Mouse (Mus musculus) cerebral cortex, adult 2 months (tissue): ENCODE data around the gene Lnpep.

Source experiments
- WGBS: fragments of 180-500 bp; shearing (Covaris S2); methylation state at CpG from one replicate; pipeline ENCODE4 v1.1.7; 2018; 5-methylcytosine and 5-hydroxymethylcytosine counted together

The Lnpep gene

DNA sequence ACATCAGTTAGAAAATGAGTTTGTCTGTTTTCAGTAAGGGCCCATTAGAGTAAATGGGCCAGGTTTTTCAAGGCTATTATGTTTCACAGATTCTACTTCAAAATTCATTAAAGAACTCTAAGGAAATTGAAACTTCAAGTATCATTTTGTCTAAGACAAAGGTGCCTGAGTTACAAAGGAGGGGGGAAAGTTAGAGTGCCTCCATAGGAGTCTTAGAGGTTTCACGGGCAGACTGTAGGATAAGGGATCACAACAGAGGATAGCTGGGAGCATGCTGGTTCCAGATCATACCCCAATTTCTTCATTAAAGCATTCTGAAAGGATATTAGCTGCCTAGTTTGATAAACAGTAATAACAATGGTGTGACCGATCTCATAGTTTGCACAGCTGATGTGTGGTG lies 139.1 kb downstream of the Lnpep start:
- 64% methylated on average over 2 of the region's 2 CpGs for WGBS
